Mouse (Mus musculus) lung, embryonic 15.5 days (tissue): ENCODE measurements around the gene Sclt1. TPM values are rescaled to one million over a fixed set of nuclear protein-coding genes. Genes with fewer than 3 reads are reported as not detected.
"Not testable (repeated sequence)": the region's sequence is repeated elsewhere in the genome, so short reads cannot be mapped to it uniquely, and the experiment has no call there.

Source experiments
- ATAC-seq: fragments of 200-750 bp; cut with Nextera tagmentation; 2 replicates; pipeline ENCODE4 v1.8.0; 2017; ENCODE audit warnings: moderate number of reproducible peaks, borderline replicate concordance; ENCODE audit not compliant: low FRiP score, low TSS enrichment; ENCODE audit errors: extremely low read depth
- H3K27ac ChIP-seq: fragments of 300-500 bp; sonication (generic); 2 replicates; pipeline ENCODE4 v1.5.1; 2015; ENCODE audit warnings: moderate library complexity, mild to moderate bottlenecking, inconsistent platforms
- H3K27me3 ChIP-seq: fragments of 300-500 bp; sonication (generic); 2 replicates; pipeline ENCODE4 v1.6.1; 2015; ENCODE audit warnings: inconsistent platforms
- H3K36me3 ChIP-seq: fragments of 300-500 bp; sonication (generic); 2 replicates; pipeline ENCODE4 v1.6.1; 2015; ENCODE audit warnings: inconsistent platforms
- H3K4me1 ChIP-seq: fragments of 300-500 bp; sonication (generic); 2 replicates; pipeline ENCODE4 v1.6.1; 2015; ENCODE audit warnings: inconsistent platforms
- H3K4me2 ChIP-seq: fragments of 300-500 bp; sonication (generic); 2 replicates; pipeline ENCODE4 v1.6.1; 2015; ENCODE audit warnings: inconsistent platforms, mild to moderate bottlenecking, moderate library complexity
- H3K4me3 ChIP-seq: fragments of 300-500 bp; sonication (generic); 2 replicates; pipeline ENCODE4 v1.5.1; 2015; ENCODE audit warnings: mild to moderate bottlenecking, inconsistent platforms
- H3K9ac ChIP-seq: fragments of 300-500 bp; sonication (generic); 2 replicates; pipeline ENCODE4 v1.6.1; 2015; ENCODE audit warnings: inconsistent platforms
- H3K9me3 ChIP-seq: fragments of 300-500 bp; sonication (generic); 2 replicates; pipeline ENCODE4 v1.6.1; 2016; ENCODE audit warnings: inconsistent platforms
- WGBS: fragments of 180-500 bp; shearing (Covaris S2); methylation state at CpG from one replicate; pipeline ENCODE4 v1.1.7; 2015; 5-methylcytosine and 5-hydroxymethylcytosine counted together
- polyA plus RNA-seq: library from polyadenylated mRNA; unstranded; fragments of >200 nt; fragmentation: Nextera tagmentation; extraction: Ambion mirVana; gene quantifications from 2 replicates; pipeline ENCODE4 v1.2.1, GENCODE M21; 2015

Gene Sclt1
- 16.9 and 20.7 TPM in 2 replicates for polyA plus RNA-seq

- Histone ChIP-seq H3K27me3 (no peaks in the 10 kb centered on the region), H3K4me1 (0 out of 2 replicates have a peak, but pooled peaks cover 16% of the 10 kb centered on the region), H3K27ac (peak within 1 kb of the TSS; percentile 93), H3K4me2 (peak within 1 kb of the TSS; percentile 62), H3K9ac (peak within 1 kb of the TSS; percentile 70), H3K9me3 (no peaks in the 10 kb centered on the region), H3K36me3 (no peaks in the 10 kb centered on the region), H3K4me3 (peak within 1 kb of the TSS; percentile 68)
- under 1% methylated on average over 66 of the region's 66 CpGs for WGBS
- ATAC-seq: peak; percentile 100
These were observed at the start of gene Sclt1, which contains the start of gene D3Ertd751e for GRCm38 (mm10) chr3:41742278-41742934. Gene Sclt1, minus strand, starts transcription at chr3:41742514. Gene D3Ertd751e, plus strand, starts transcription at chr3:41742611.

- no peak overlapping the region for H3K27ac ChIP-seq
- H3K36me3 ChIP-seq: no peaks in the 10 kb centered on the region
- no peaks in the 10 kb centered on the region for H3K9me3 ChIP-seq
- no peak overlapping the region for H3K4me2 ChIP-seq
- H3K4me1 ChIP-seq: no peaks in the 10 kb centered on the region
- H3K27me3 ChIP-seq: no peaks in the 10 kb centered on the region
- no peak overlapping the region for H3K4me3 ChIP-seq
- 83% methylated on average over 3 of the region's 3 CpGs for WGBS
- H3K9ac ChIP-seq: no peak overlapping the region
- no peak for ATAC-seq
These were observed 19.8 kb upstream of the Sclt1 start for GRCm38 (mm10) chr3:41762091-41762490.

GRCm38 (mm10) chr3:41754556-41754955, 12.2 kb upstream of the Sclt1 start:
- no peak for ATAC-seq
- H3K4me3 ChIP-seq: no peak overlapping the region
- no peak overlapping the region for H3K27ac ChIP-seq
- no peak overlapping the region for H3K9ac ChIP-seq
- no peaks in the 10 kb centered on the region for H3K36me3 ChIP-seq
- 74% methylated on average over 2 of the region's 2 CpGs for WGBS
- H3K4me1 ChIP-seq: no peaks in the 10 kb centered on the region
- H3K4me2 ChIP-seq: no peak overlapping the region
- no peaks in the 10 kb centered on the region for H3K27me3 ChIP-seq
- no peaks in the 10 kb centered on the region for H3K9me3 ChIP-seq

GRCm38 (mm10) chr3:41743436-41743835, 1.1 kb upstream of the Sclt1 start:
- H3K4me3 ChIP-seq: peak overlapping the region; percentile 68
- WGBS: 41% methylated on average over 6 of the region's 6 CpGs
- no peak overlapping the region for H3K27ac ChIP-seq
- no peaks in the 10 kb centered on the region for H3K36me3 ChIP-seq
- H3K4me2 ChIP-seq: peak overlapping the region; percentile 62
- H3K27me3 ChIP-seq: no peaks in the 10 kb centered on the region
- H3K9ac ChIP-seq: 0 out of 2 replicates have a peak overlapping the region, but pooled peaks have one; percentile 45
- ATAC-seq: no peak
- no peaks in the 10 kb centered on the region for H3K9me3 ChIP-seq
- H3K4me1 ChIP-seq: 0 out of 2 replicates have a peak, but pooled peaks cover 16% of the 10 kb centered on the region

GRCm38 (mm10) chr3:41741601-41742277, 575 bp downstream of the Sclt1 start:
- no peak for ATAC-seq
- H3K9me3 ChIP-seq: no peaks in the 10 kb centered on the region
- peak overlapping the region; percentile 68 for H3K4me3 ChIP-seq
- no peaks in the 10 kb centered on the region for H3K27me3 ChIP-seq
- under 1% methylated on average over 39 of the region's 39 CpGs for WGBS
- no peaks in the 10 kb centered on the region for H3K36me3 ChIP-seq
- peak overlapping the region; percentile 93 for H3K27ac ChIP-seq
- H3K4me2 ChIP-seq: peak overlapping the region; percentile 62
- peak overlapping the region; percentile 70 for H3K9ac ChIP-seq
- 0 out of 2 replicates have a peak, but pooled peaks cover 16% of the 10 kb centered on the region for H3K4me1 ChIP-seq

- 0 out of 2 replicates have a peak, but pooled peaks cover 6% of the 10 kb centered on the region for H3K36me3 ChIP-seq
- no peaks in the 10 kb centered on the region for H3K9me3 ChIP-seq
- H3K4me3 ChIP-seq: no peak overlapping the region
- no peak overlapping the region for H3K27ac ChIP-seq
- no peaks in the 10 kb centered on the region for H3K4me1 ChIP-seq
- H3K9ac ChIP-seq: no peak overlapping the region
- H3K27me3 ChIP-seq: no peaks in the 10 kb centered on the region
- no peak overlapping the region for H3K4me2 ChIP-seq
- no peak for ATAC-seq
- 76% methylated on average over 1 of the region's 1 CpGs for WGBS
These were observed 46.6 kb downstream of the Sclt1 start for GRCm38 (mm10) chr3:41695681-41696080.

GRCm38 (mm10) chr3:41692440-41693142, 49.7 kb downstream of the Sclt1 start:
- ATAC-seq: no peak
- Histone ChIP-seq H3K4me1 (no peaks in the 10 kb centered on the region), H3K27ac (no peak overlapping the region), H3K27me3 (no peaks in the 10 kb centered on the region), H3K4me2 (no peak overlapping the region), H3K9ac (no peak overlapping the region), H3K9me3 (no peaks in the 10 kb centered on the region), H3K36me3 (0 out of 2 replicates have a peak, but pooled peaks cover 6% of the 10 kb centered on the region), H3K4me3 (no peak overlapping the region)
- 80% methylated on average over 4 of the region's 4 CpGs for WGBS

GRCm38 (mm10) chr3:41690114-41690640, 52.1 kb downstream of the Sclt1 start:
- not testable (repeated sequence) for ATAC-seq, H3K27ac ChIP-seq, H3K36me3 ChIP-seq, H3K9ac ChIP-seq, H3K4me1 ChIP-seq, H3K27me3 ChIP-seq, H3K4me3 ChIP-seq, H3K9me3 ChIP-seq, H3K4me2 ChIP-seq
- 91% methylated on average over 13 of the region's 13 CpGs for WGBS

GRCm38 (mm10) chr3:41686396-41686795, 55.9 kb downstream of the Sclt1 start:
- no peak overlapping the region for H3K9ac ChIP-seq
- H3K36me3 ChIP-seq: no peaks in the 10 kb centered on the region
- H3K4me2 ChIP-seq: no peak overlapping the region
- ATAC-seq: no peak
- H3K4me1 ChIP-seq: no peaks in the 10 kb centered on the region
- WGBS: 44% methylated on average over 2 of the region's 2 CpGs
- no peak overlapping the region for H3K27ac ChIP-seq
- no peak overlapping the region for H3K4me3 ChIP-seq
- no peaks in the 10 kb centered on the region for H3K9me3 ChIP-seq
- no peaks in the 10 kb centered on the region for H3K27me3 ChIP-seq

GRCm38 (mm10) chr3:41682084-41682483, 60.2 kb downstream of the Sclt1 start:
- H3K9ac ChIP-seq: no peak overlapping the region
- no peaks in the 10 kb centered on the region for H3K36me3 ChIP-seq
- no peak for ATAC-seq
- no peaks in the 10 kb centered on the region for H3K27me3 ChIP-seq
- H3K27ac ChIP-seq: no peak overlapping the region
- H3K4me2 ChIP-seq: no peak overlapping the region
- H3K9me3 ChIP-seq: no peaks in the 10 kb centered on the region
- 88% methylated on average over 4 of the region's 4 CpGs for WGBS
- H3K4me1 ChIP-seq: no peaks in the 10 kb centered on the region
- no peak overlapping the region for H3K4me3 ChIP-seq

- no peak overlapping the region; the same call in 1 of the 2 replicates for H3K27ac ChIP-seq
- no peaks in the 10 kb centered on the region for H3K36me3 ChIP-seq
- peak; percentile 67; the same call in 1 of the 2 replicates for ATAC-seq
- H3K4me2 ChIP-seq: no peak overlapping the region
- H3K27me3 ChIP-seq: no peaks in the 10 kb centered on the region
- 57% methylated on average over 2 of the region's 2 CpGs for WGBS
- H3K4me1 ChIP-seq: no peaks in the 10 kb centered on the region
- no peak overlapping the region for H3K9ac ChIP-seq
- H3K9me3 ChIP-seq: no peaks in the 10 kb centered on the region
- H3K4me3 ChIP-seq: no peak overlapping the region
These were observed 65.7 kb downstream of the Sclt1 start for GRCm38 (mm10) chr3:41676648-41677047.
